Mouse (Mus musculus): Measurements from ENCODE around the gene Nt5c2.

The Nt5c2 gene

DNA sequence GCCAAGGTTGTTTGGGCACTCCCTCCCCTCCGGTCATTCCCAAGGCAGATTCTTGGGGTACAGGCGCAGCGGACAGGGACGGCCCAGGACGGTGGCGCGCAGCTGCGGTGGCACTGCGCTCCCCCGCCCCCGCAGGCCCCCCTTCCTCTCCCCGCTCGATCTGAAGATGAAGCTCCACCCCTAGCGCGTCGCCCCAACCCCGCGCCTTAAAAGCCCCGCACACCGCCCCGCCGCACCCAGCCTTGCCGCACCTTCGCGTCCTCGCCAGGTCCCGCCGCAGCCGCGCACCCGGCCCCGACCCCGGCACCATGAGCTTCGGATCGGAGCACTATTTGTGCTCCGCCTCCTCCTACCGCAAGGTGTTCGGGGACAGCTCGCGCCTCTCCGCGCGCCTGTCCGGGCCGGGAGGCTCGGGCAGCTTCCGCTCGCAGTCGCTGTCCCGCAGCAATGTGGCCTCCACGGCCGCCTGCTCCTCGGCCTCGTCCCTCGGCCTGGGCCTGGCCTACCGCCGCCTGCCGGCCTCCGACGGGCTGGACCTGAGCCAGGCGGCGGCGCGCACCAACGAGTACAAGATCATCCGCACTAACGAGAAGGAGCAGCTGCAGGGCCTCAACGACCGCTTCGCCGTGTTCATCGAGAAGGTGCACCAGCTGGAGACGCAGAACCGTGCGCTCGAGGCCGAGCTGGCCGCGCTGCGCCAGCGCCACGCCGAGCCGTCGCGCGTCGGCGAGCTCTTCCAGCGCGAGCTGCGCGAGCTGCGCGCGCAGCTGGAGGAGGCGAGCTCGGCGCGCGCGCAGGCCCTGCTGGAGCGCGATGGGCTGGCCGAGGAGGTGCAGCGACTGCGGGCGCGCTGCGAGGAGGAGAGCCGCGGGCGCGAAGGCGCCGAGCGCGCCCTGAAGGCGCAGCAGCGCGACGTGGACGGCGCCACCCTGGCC, at the start of gene Nt5c2, which contains the start of gene Ina:
Gene Nt5c2, minus strand, starts transcription at position 707 of the 935 bp plus-strand sequence.
Gene Ina, plus strand, starts transcription at position 252 of the 935 bp plus-strand sequence.
- peak; percentile 65 for DNase-seq (ENCODE audit: low read depth, low spot score)

DNA sequence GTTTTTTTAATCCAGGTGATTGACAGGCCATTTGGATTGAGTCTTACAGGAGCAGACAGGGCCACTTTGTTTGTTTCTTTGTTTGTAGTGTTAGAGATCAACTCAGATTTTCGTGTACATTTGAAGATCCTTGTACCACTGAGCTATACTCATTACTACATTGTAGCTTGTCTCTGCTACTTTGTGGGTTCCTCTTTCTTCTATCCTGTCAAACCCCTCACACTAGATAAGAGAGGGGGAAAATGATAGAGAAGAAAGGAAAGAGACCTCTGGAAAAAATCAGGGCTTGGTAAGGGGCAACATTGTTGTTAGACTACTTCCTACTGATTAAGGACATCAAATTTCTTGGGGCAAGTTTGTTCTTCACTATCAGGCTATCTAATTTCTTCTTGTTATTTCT, 42.7 kb upstream of the Nt5c2 start:
- DNase-seq (ENCODE audit: low read depth, low spot score): no peak

DNA sequence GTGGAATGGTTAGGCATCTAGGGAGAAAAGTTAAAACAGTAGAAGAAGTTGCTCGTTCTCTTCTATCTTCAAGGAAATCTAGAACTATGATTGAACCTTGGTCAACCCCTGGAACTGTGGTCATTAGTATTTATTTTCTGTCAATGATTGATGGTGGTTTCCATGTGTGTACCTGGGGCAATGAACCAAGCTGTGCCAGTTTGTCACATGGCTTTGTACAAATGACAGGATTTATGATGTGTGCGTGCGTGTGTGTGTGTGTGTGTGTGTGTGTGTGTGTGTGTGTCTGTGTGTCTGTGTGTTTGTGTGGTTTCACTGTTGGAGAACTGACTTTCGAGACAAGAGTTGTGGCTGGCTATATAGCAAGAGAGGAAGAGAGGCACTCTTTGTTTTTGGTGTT, 38.5 kb upstream of the Nt5c2 start:
- DNase-seq (ENCODE audit: low read depth, low spot score): no peak

DNA sequence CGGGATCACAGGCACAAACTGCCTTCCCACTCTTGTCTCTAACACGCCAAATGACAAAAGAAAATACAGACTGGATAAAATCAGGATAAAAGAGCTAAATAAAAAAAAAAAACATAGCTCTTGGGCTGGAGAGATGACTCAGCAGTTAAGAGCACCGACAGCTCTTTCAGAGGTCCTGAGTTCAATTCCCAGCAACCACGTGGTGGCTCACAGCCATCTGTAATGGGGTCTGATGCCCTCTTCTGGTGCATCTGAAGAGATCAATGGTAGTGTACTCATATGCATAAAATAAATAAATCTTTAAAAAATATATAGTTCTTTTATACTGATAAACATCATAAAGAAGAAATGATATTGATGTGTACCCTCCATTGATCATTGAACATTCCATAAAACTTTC, 38.0 kb upstream of the Nt5c2 start:
- no peak for DNase-seq (ENCODE audit: low read depth, low spot score)

DNA sequence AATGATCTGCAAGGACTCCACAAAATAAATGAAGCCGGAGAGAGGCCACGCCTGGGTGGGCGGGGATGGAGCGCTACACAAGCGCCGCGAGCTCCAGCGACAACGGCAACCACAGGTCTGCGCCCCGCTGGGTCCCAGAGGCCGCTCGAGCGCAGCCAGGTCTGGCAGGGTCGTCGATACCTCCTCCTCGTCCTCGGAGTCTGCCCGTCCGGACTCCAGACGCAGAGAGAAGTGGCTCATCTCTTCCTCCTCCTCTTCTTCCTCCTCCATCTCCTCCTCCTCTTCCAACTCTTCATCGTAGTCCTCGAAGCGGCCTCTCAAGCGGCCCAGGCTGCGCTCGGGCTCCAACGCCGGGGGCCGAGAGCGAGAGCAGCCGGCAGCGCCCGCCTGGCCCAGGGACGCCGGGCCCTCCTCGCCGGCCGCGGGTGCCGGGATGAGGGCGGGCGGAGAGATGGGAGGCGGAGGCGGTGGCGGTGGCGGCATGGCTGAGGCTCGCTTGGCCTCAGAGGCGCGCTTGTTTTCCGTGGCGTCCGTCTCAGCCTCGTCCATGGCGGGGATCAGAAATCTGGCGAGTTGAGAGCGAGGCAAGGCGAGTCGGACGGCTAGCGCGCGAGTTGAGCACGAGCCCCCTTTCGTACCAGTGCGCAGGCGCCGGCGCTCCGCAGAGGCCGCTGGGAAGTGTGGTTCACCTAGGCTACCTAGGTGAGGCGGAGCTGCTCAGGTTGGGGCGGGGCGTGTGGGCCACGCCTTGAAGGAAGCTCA, 35.5 kb upstream of the Nt5c2 start, which contains the start of gene Pcgf6:
Gene Pcgf6, minus strand, starts transcription at position 636 of the 762 bp plus-strand sequence.
- peak; percentile 78 for DNase-seq (ENCODE audit: low read depth, low spot score)

DNA sequence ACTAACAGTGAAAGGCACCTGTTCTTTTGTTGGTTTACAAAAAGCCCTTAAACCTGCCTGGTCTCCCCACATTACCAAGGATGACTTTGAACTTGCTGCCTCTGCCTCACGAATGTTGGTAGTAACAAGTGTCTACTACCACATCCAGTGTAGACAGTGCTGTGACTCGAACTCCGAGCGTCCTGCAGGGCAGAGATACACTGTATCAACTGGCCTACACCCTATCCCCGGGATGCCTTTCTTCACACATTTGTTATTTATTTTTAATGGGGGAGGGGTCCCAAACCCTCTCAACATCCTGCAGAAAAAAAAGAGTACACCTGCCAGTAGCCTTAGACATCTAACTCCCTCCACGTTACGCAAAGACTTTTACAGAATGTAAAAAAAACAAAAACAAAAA, 34.9 kb upstream of the Nt5c2 start:
- DNase-seq (ENCODE audit: low read depth, low spot score): no peak

DNA sequence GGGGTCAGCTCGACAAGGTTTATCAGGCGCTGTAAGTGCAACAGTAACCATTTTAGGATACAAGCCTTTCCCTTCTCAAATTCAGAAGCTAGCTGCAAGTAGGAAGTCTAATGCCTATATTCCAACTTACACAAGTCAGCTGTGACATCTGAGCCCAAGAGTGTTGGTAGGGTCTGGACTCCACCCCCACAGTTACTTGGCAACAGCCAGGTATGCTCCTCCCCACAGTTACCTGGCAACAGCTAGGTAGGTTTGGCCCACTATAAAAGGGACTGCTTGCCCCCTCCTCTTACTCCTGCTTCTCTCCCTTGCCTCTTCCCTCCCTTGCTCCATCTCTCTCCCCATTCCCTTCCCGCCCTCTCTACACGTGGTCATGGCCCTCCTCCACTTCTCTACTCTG, 34.1 kb upstream of the Nt5c2 start:
- no peak for DNase-seq (ENCODE audit: low read depth, low spot score)

DNA sequence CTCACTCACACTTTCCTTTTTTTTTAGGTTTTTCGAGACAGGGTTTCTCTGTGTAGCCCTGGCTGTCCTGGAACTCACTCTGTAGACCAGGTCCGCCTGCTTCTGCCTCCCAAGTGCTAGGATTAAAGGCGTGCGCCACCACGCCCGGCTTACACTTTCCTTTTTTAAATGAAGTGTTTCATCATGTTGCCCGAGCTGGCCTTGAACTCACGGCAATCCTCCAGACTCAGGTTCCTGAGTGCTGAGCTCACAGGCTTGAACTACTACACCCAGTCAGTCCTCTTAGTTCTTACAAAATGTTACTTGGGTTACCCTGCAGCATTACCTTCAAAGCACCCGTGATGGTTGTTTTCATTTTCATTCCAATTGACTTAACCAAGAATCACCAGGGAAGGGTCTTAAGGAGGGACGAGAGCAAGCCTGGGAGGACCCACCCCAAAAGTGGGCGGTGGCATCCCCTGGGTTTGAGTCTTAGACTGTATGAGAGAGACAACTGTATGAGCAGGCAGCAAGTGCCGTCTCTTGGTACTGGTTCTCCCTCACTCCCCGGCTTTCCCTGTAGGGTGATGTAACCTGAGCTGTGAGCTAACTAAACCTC, 32.4 kb upstream of the Nt5c2 start:
- no peak for DNase-seq (ENCODE audit: low read depth, low spot score)

DNA sequence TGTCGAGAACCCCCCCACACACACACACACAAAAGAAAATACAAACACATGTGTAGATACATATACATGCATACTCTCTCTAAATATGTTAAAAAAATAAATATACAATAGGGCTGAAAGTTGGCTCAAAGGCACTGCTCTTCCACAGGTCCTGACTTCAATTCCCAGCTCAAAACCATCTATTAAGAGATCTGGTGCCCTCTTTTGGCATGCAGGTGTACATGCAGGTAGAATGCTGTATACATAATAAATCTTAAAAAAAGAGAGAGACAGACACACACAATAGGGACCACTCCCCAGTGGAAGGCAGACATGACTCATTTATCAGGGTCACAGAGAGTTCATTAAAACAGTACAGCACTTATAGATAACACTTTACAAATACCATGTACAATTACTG, 31.4 kb upstream of the Nt5c2 start:
- no peak for DNase-seq (ENCODE audit: low read depth, low spot score)

DNA sequence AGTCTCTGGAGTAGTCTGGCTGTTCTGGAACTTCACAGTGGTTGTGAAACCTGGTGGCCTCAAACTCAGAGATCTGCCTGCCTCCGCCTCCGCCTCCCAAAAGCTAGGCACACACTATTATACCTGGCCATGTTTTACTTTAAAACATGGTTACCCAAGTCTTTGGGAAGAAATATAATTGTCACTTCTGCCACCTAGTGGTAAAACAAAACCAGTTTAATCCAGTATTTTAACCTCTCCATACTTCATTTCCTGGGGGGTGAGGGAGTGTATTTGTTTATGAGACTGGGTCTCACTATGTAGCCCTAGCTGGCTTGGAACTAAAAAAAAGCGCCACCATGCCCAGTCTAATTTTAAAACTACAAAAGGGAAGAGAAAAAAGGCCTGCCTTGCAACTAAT, 28.7 kb upstream of the Nt5c2 start:
- DNase-seq (ENCODE audit: low read depth, low spot score): no peak

DNA sequence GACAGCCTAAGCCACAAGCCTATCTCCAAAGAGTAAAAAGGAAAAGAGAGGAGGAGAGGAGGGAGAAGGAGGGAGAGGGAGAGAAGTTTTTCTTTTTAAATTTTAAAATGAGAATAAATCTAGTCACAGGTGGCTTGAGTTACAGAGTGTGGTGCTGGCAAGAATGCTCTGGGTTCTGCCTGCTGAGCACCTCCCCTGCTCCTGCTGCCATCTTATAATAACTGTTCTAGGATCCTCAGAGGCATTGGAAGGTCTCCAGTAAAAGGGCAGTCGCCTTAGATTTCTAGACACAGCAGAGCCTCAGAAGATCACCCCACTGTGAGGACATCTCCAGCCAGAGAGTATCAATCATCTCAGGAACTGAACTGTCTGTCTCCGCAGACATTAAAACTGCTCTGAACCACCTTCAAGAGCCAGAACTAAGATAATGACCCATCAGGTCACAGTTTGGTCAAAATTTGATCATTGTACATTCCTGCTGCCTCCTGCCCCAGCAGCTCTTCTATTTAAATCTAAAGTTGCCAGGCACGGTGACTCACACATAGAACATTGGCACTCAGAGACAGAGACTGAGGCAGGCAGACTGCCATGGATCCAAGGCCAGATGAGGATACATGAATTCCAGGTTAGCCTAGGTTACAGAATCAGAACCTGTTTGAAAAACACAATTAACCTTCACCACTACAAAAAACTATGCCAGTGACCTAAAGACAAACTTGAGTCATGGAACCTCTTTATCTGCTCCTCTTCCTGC, 25.9 kb upstream of the Nt5c2 start:
- no peak for DNase-seq (ENCODE audit: low read depth, low spot score)

DNA sequence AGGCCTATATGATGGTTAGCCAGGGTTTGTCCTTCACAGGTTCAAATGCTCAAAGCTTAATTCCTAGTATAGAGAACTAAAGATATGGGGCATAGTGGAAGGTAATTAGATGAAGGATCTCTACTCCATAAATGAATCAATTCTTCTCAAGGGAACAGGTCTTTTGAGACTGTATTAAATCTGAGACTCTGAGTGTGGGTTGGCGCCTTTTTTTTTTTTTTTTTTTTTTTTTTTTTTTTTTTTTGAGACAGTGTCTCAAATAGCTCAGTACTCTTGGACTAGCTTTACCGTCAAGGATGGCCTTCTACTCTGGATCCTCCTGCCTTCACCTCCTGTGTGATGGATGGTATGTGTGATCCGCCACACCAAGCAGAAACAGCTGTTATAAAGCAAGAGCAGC, 21.6 kb upstream of the Nt5c2 start:
- no peak for DNase-seq (ENCODE audit: low read depth, low spot score)

DNA sequence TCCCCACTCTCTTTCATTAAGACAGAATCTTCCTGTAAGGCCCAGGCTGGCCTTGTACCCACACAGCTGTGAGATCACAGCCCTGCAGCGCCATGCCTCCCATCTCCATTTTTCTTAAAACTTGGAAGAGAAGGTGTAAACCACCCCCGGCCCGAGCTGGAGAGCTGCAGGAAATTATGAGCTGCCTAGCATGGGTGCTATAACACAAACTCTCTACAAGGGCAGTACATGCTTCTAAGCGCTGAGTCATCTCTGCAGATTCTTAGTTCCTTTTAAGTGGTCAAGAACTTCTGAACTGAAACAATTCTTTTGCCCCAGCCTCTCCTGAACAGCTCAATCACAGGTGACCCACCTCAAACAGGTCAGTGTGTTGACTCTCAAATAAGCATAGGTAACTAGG, 20.0 kb upstream of the Nt5c2 start:
- DNase-seq (ENCODE audit: low read depth, low spot score): no peak

DNA sequence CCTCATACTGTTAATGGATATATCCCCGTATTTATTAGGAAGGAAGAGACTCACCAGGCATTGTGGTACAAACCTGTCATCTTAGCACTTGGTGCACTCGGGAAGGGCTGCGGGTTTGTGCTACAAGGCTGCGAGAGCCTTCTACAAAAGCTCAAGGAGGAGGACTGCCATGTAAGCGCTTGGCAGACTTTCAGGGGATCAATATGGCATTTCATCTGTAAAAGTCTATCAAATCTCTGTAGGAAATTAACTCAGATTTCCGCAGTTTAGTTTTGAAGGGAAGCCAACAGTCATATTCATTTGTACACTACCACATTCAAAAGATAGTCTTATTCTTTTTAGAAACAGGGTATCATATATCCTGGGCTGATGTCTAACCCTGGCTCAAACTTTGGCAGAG, 16.8 kb upstream of the Nt5c2 start:
- no peak for DNase-seq (ENCODE audit: low read depth, low spot score)

DNA sequence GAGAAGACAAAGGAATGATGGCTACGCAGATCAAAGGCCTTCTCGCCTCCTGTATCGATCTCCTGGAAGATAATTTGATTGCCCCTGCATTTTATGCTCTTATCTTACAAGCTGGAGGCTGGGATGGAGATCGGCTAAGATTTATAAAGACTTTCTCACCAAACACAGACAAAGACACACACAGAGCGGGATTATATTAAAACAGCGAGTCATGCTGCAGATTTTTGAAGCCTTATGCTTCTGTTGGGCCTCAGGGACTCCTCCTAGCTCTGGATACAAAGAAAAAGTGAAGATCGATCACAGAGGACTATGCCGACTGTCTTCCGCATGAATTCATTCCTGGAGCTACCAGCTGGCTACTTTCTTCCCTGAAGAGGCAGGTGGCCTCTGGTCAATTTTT, 14.8 kb upstream of the Nt5c2 start:
- DNase-seq (ENCODE audit: low read depth, low spot score): no peak

DNA sequence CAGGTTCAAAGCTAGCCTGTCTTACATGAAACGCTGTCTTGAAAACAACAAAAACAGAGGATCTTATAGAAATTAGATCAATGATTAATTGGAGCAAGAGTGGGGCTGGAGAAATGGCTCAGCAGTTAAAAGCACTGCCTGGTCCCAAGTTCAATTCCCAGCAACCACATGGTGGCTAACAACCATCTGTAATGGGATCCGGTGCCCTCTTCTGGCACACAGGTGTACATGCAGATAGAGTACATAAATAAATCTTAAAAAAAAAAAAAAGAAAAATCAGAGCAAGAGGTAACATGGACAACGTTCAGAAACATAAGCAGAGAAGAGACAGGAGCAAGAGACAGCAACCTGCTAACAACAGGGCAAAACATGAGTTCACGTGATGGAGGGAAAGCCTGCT, 11.6 kb upstream of the Nt5c2 start:
- DNase-seq (ENCODE audit: low read depth, low spot score): no peak

DNA sequence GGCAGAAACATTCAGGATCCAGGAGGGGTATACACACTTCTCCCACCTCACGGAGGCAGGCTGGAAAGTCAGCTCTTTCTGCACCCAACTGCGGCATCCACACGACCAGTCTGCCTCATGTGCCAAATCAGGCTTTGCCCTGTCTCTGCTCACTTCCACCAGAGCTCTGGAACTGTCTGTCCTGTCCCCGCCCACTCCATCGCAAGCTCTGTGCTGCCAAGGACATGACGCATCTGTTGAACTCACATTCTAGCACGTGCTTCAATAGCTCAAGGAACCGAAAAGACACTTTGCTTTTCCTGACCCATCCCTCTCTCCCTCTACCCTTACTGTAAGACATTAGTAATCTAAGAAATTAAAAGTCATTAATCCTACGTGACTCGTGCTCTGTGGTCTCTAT, 10.0 kb upstream of the Nt5c2 start:
- no peak for DNase-seq (ENCODE audit: low read depth, low spot score)

DNA sequence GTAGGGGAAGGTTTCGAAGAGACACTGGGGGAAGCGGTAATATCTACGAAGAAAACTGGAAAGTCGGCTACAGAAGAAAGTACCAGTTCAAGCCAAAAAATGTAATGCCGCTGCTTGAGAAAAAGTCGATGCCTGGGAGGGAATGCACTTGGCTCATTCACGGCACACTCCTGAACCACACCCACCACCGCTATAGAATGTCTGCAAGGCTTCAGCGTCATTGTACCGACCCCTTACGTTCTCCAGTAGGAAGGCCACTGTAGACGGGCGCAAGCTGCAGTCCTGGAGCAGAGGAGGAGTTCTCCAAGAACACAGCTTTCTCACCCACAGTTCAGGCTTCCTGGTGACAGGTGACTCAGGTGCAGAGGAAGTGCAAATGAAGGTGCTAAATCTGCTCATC, 8.6 kb upstream of the Nt5c2 start:
- no peak for DNase-seq (ENCODE audit: low read depth, low spot score)

DNA sequence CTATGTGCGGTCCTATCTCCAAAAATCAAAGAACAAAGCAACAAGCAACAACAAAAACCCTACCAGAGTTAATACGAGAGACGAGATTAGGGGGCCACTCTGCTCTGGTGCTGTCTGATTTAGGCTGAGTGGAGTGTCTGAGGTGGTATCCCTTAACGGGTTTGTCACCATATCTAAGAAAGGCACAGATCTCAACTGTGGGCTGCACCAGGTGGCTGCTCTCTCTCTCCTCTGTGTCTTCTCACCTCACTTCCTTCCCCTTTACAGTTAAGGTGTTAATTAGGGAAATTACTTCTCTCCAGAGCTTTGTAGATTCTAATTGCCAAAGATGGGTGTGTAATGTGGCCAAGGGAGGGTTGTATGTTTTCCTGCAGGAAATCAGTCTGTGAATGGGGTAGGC, 7.8 kb upstream of the Nt5c2 start:
- DNase-seq (ENCODE audit: low read depth, low spot score): no peak

DNA sequence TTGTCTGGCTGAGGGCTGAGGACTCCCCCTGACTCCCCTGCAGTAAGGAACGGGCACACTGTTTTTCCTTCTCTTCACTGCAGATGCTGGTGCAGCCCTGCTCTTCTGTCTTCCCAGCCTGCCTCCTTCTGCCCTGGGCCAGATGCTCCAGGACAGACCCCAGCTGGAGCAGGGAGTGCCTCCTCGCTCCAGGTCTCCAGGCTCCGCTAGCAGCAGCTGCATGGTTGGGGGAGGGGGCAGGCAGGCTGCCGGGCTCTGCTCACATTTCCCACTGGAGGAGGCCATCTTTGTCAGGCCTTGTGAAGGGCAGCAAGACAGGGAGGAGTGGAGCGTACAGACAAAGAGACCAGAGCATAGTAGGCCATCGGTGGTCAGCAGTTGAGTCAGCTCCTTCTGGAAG, 4.4 kb upstream of the Nt5c2 start:
- DNase-seq (ENCODE audit: low read depth, low spot score): peak; percentile 22

DNA sequence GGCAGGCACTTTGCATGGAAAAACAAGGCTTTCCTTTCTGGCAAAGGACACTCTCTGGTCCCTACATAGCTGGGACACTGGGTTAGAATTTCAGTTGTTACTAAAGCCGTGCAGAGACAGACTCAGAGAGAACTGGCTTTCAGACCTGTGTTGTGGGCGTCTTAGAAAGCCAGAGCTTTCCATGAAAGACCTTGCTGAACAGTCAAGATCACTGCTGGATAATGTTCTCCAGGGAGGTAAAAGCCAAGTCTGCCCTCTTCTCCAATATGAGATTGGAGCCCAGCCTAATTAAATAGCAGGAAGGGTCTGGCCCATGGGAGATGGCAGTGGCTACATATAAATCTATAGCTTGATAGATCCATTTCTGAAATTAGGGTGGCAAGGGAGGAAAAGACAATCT, 3.4 kb upstream of the Nt5c2 start:
- no peak for DNase-seq (ENCODE audit: low read depth, low spot score)

DNA sequence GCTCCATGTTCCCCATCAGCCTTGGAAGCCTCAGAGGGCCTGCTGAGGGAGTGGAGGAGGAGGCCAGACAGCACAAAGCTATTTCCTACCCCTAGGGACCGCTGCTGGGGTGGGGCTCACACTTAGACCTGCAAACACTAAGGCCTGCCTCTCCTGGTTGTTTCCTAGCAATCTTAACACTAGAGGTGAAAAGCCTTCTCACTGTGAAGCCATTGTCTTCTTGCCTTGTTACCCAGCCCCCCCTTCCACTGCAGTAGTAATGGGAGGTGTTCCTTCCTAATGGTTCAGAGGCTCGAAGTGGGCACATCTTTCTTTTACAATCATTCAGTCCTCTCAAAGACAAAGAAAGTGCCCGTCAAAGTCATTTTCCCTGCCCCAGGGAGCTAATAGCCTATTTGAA, 2.9 kb upstream of the Nt5c2 start:
- DNase-seq (ENCODE audit: low read depth, low spot score): no peak

Measured in embryo, embryonic 11.5 days (tissue).